Mouse (Mus musculus): ENCODE measurements around the gene Fam107b. TPM values are rescaled to one million over a fixed set of nuclear protein-coding genes. Genes with fewer than 3 reads are reported as not detected.

Gene Fam107b
- total and polyA plus RNA-seq, 3 experiments = 3.6 to 34.1 (median 19.4) TPM

GRCm38 (mm10) chr2:3654606-3655005 is 84.3 kb downstream of the Fam107b start:
- no peaks in the 10 kb centered on the region for H3K4me1 ChIP-seq (ENCODE audit: insufficient read depth, low read depth, low read length)

GRCm38 (mm10) chr2:3656091-3656490 is 85.8 kb downstream of the Fam107b start:
- Histone ChIP-seq H3K4me1 (ENCODE audit: insufficient read depth, low read depth, low read length) (no peaks in the 10 kb centered on the region), H3K9me3 (replicated peaks) (no peaks in the 10 kb centered on the region), H3K27me3 (ENCODE audit: insufficient read depth, low read length) (no peaks in the 10 kb centered on the region), H3K36me3 (replicated peaks) (no peaks in the 10 kb centered on the region), H3K4me3 (ENCODE audit: low read depth, low read length) (no peak overlapping the region)
- no peak for TF ChIP-seq TAL1 (conservative IDR thresholded peaks at IDR 0.05; ENCODE audit: low read depth, low read length)
- no peak for TF ChIP-seq GATA1 (IDR thresholded peaks at IDR 0.05; ENCODE audit: borderline replicate concordance, low read length)
- TF ChIP-seq POLR2AphosphoS5 (IDR thresholded peaks at IDR 0.05; ENCODE audit: insufficient replicate concordance, low read depth, low read length) = no peak
- TF ChIP-seq CTCF (IDR thresholded peaks at IDR 0.05; ENCODE audit: low read depth, low read length) = no peak
- no peak for TF ChIP-seq GATA2 (IDR thresholded peaks at IDR 0.05; ENCODE audit: borderline replicate concordance, low read depth, low read length)
- ATAC-seq (ENCODE audit: extremely low read depth, insufficient number of reproducible peaks, low FRiP score, poor library complexity, severe bottlenecking) = no peak
- DNase-seq (ENCODE audit: low spot score) = no peak

More at GRCm38 (mm10) chr2:3654606-3655005, 84.3 kb downstream of the Fam107b start:
- no peak overlapping the region for H3K4me3 ChIP-seq (ENCODE audit: low read depth, low read length)
- peaks cover 3% of the 10 kb centered on the region; the same call in 1 of the 2 replicates for H3K27me3 ChIP-seq (ENCODE audit: insufficient read depth, low read length)
- no peaks in the 10 kb centered on the region for H3K9me3 ChIP-seq (replicated peaks)
- H3K36me3 ChIP-seq (replicated peaks) = no peaks in the 10 kb centered on the region
- no peak for DNase-seq (ENCODE audit: low spot score)
- ATAC-seq (ENCODE audit: extremely low read depth, insufficient number of reproducible peaks, low FRiP score, poor library complexity, severe bottlenecking) = no peak
- no peak for TF ChIP-seq GATA2 (IDR thresholded peaks at IDR 0.05; ENCODE audit: borderline replicate concordance, low read depth, low read length)
- TF ChIP-seq POLR2AphosphoS5 (IDR thresholded peaks at IDR 0.05; ENCODE audit: insufficient replicate concordance, low read depth, low read length) = no peak
- TF ChIP-seq GATA1 (IDR thresholded peaks at IDR 0.05; ENCODE audit: borderline replicate concordance, low read length) = no peak
- no peak for TF ChIP-seq TAL1 (conservative IDR thresholded peaks at IDR 0.05; ENCODE audit: low read depth, low read length)
- no peak for TF ChIP-seq CTCF (IDR thresholded peaks at IDR 0.05; ENCODE audit: low read depth, low read length)

- no peak for DNase-seq (ENCODE audit: low spot score)
- H3K4me3 ChIP-seq (ENCODE audit: low read depth, low read length) = no peak overlapping the region
- TF ChIP-seq GATA2 (IDR thresholded peaks at IDR 0.05; ENCODE audit: borderline replicate concordance, low read depth, low read length) = no peak
- no peaks in the 10 kb centered on the region for H3K9me3 ChIP-seq (replicated peaks)
- no peaks in the 10 kb centered on the region for H3K27me3 ChIP-seq (ENCODE audit: insufficient read depth, low read length)
- no peak for ATAC-seq (ENCODE audit: extremely low read depth, insufficient number of reproducible peaks, low FRiP score, poor library complexity, severe bottlenecking)
- H3K4me1 ChIP-seq (ENCODE audit: insufficient read depth, low read depth, low read length) = no peaks in the 10 kb centered on the region
- no peaks in the 10 kb centered on the region for H3K36me3 ChIP-seq (replicated peaks)
These were observed 86.5 kb downstream of the Fam107b start for GRCm38 (mm10) chr2:3656834-3657233.

GRCm38 (mm10) chr2:3657376-3657775 is 87.1 kb downstream of the Fam107b start:
- ATAC-seq (ENCODE audit: extremely low read depth, insufficient number of reproducible peaks, low FRiP score, poor library complexity, severe bottlenecking) (no peak), DNase-seq (ENCODE audit: low spot score) (no peak)
- H3K36me3 ChIP-seq (replicated peaks) = no peaks in the 10 kb centered on the region
- H3K9me3 ChIP-seq (replicated peaks) = no peaks in the 10 kb centered on the region
- H3K4me1 ChIP-seq (ENCODE audit: insufficient read depth, low read depth, low read length) = no peaks in the 10 kb centered on the region
- TF ChIP-seq GATA1 (IDR thresholded peaks at IDR 0.05; ENCODE audit: borderline replicate concordance, low read length) (no peak), CTCF (IDR thresholded peaks at IDR 0.05; ENCODE audit: low read depth, low read length) (no peak), GATA2 (IDR thresholded peaks at IDR 0.05; ENCODE audit: borderline replicate concordance, low read depth, low read length) (no peak), POLR2AphosphoS5 (IDR thresholded peaks at IDR 0.05; ENCODE audit: insufficient replicate concordance, low read depth, low read length) (no peak), TAL1 (conservative IDR thresholded peaks at IDR 0.05; ENCODE audit: low read depth, low read length) (no peak)
- H3K27me3 ChIP-seq (ENCODE audit: insufficient read depth, low read length) = no peaks in the 10 kb centered on the region
- H3K4me3 ChIP-seq (ENCODE audit: low read depth, low read length) = no peak overlapping the region

- H3K4me3 ChIP-seq (ENCODE audit: low read depth, low read length) = no peak overlapping the region
- no peaks in the 10 kb centered on the region for H3K4me1 ChIP-seq (ENCODE audit: insufficient read depth, low read depth, low read length)
- no peak for TF ChIP-seq GATA1 (IDR thresholded peaks at IDR 0.05; ENCODE audit: borderline replicate concordance, low read length)
- no peak for TF ChIP-seq GATA2 (IDR thresholded peaks at IDR 0.05; ENCODE audit: borderline replicate concordance, low read depth, low read length)
- no peak for TF ChIP-seq TAL1 (conservative IDR thresholded peaks at IDR 0.05; ENCODE audit: low read depth, low read length)
- TF ChIP-seq CTCF (IDR thresholded peaks at IDR 0.05; ENCODE audit: low read depth, low read length) = no peak
- no peak for TF ChIP-seq POLR2AphosphoS5 (IDR thresholded peaks at IDR 0.05; ENCODE audit: insufficient replicate concordance, low read depth, low read length)
- H3K36me3 ChIP-seq (replicated peaks) = no peaks in the 10 kb centered on the region
- no peaks in the 10 kb centered on the region for H3K9me3 ChIP-seq (replicated peaks)
- H3K27me3 ChIP-seq (ENCODE audit: insufficient read depth, low read length) = 0 out of 2 replicates have a peak, but pooled peaks cover 3% of the 10 kb centered on the region
- ATAC-seq (ENCODE audit: extremely low read depth, insufficient number of reproducible peaks, low FRiP score, poor library complexity, severe bottlenecking) (peak; percentile 84), DNase-seq (ENCODE audit: low spot score) (peak; percentile 6)
These were observed 87.8 kb downstream of the Fam107b start for GRCm38 (mm10) chr2:3657811-3658730.

- Histone ChIP-seq H3K9me3 (replicated peaks) (no peaks in the 10 kb centered on the region), H3K36me3 (replicated peaks) (no peaks in the 10 kb centered on the region)
These were observed 88.6 kb downstream of the Fam107b start for GRCm38 (mm10) chr2:3658900-3659299.

More at GRCm38 (mm10) chr2:3658900-3659299, 88.6 kb downstream of the Fam107b start:
- TF ChIP-seq CTCF (IDR thresholded peaks at IDR 0.05; ENCODE audit: low read depth, low read length) = no peak
- TF ChIP-seq GATA2 (IDR thresholded peaks at IDR 0.05; ENCODE audit: borderline replicate concordance, low read depth, low read length) = no peak
- no peak for TF ChIP-seq POLR2AphosphoS5 (IDR thresholded peaks at IDR 0.05; ENCODE audit: insufficient replicate concordance, low read depth, low read length)
- TF ChIP-seq GATA1 (IDR thresholded peaks at IDR 0.05; ENCODE audit: borderline replicate concordance, low read length) = no peak
- TF ChIP-seq TAL1 (conservative IDR thresholded peaks at IDR 0.05; ENCODE audit: low read depth, low read length) = no peak
- H3K4me3 ChIP-seq (ENCODE audit: low read depth, low read length) = no peak overlapping the region
- ATAC-seq (ENCODE audit: extremely low read depth, insufficient number of reproducible peaks, low FRiP score, poor library complexity, severe bottlenecking) (no peak), DNase-seq (ENCODE audit: low spot score) (no peak)
- 0 out of 2 replicates have a peak, but pooled peaks cover 3% of the 10 kb centered on the region for H3K27me3 ChIP-seq (ENCODE audit: insufficient read depth, low read length)
- H3K4me1 ChIP-seq (ENCODE audit: insufficient read depth, low read depth, low read length) = no peaks in the 10 kb centered on the region
